Mouse (Mus musculus): ENCODE measurements around the gene Pard3b. TPM values are rescaled to one million over a fixed set of nuclear protein-coding genes. Genes with fewer than 3 reads are reported as not detected.

Gene Pard3b
- polyA plus RNA-seq, 1 experiment from 2014 or later, result 2.3 TPM

DNA sequence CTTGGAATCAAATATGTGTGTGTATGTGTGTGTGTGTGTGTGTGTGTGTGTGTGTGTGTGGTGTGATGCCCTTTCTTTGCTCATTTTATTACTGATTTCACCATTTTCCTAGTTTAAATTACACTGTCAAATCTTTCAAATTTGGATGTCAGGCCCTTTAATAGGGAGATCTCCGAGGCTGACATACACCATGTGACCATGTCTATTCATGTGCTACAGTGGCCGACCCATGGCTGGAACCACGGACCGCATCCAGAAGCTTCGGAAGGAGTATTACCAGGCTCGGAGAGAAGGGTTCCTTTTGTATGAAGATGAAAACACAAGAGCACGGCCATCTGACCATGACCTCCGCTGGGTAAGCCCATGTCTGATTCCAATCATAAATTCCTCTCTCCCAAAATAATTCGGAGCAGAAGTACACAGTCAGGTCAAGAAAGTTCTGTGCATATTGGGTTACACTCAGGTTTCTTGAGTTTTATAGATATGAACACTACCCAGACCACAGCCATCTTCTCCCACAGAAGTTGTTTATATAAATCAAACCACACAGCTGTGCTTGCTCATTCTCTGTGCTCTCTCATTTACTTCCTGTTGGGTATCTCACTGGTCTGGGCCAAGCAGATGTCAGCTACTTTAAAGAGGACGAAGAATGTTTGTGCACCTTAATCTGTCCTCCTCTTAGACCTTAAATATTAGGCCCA is 894.0 kb downstream of the Pard3b start:
- ATAC-seq (ENCODE audit: low read depth), result no peak
- no peaks in the 10 kb centered on the region for H3K27me3 ChIP-seq (ENCODE audit: control insufficient read depth, insufficient read depth, low read depth, low read length)
- H3K4me2 ChIP-seq (ENCODE audit: low read depth, low read length), result no peak overlapping the region
- H3K27ac ChIP-seq (ENCODE audit: low read length), result no peak overlapping the region
- H3K4me3 ChIP-seq (ENCODE audit: low read depth, low read length), result no peak overlapping the region
- no peak overlapping the region for H3K9ac ChIP-seq (ENCODE audit: low read depth, low read length)
- H3K4me1 ChIP-seq (ENCODE audit: control insufficient read depth, low read depth, low read length), result no peaks in the 10 kb centered on the region
- WGBS (ENCODE audit: insufficient replicate concordance), result 62% methylated on average over 10 of the region's 10 CpGs
- no peaks in the 10 kb centered on the region for H3K9me3 ChIP-seq (replicated peaks; ENCODE audit: control insufficient read depth, low read length)
- no peaks in the 10 kb centered on the region for H3K36me3 ChIP-seq (ENCODE audit: control insufficient read depth, insufficient read depth)

DNA sequence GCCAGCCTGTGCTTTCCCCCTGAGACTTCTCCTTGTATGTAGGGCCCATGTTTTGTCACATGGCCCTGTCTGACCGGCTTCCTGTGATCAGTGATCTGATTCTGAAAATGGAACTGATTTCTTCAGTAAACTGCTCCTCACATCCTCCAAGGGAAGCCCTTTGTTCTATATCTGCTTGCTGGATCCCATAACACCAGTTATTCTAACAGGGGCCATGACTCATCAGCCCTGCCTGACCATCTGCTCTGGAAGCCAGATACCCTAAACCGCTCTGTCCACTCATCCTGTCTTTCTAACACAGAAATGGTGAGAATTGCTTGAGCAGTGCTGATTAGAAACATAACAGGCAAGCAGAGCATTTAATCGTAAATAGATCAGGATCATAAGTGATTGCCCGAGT is 910.3 kb downstream of the Pard3b start:
- Histone ChIP-seq H3K4me3 (ENCODE audit: low read depth, low read length) (no peak overlapping the region), H3K36me3 (ENCODE audit: control insufficient read depth, insufficient read depth) (no peaks in the 10 kb centered on the region), H3K9ac (ENCODE audit: low read depth, low read length) (no peak overlapping the region), H3K9me3 (replicated peaks; ENCODE audit: control insufficient read depth, low read length) (no peaks in the 10 kb centered on the region), H3K27me3 (ENCODE audit: control insufficient read depth, insufficient read depth, low read depth, low read length) (no peaks in the 10 kb centered on the region), H3K4me1 (ENCODE audit: control insufficient read depth, low read depth, low read length) (no peaks in the 10 kb centered on the region), H3K27ac (ENCODE audit: low read length) (no peak overlapping the region), H3K4me2 (ENCODE audit: low read depth, low read length) (no peak overlapping the region)
- WGBS (ENCODE audit: insufficient replicate concordance), result 68% methylated on average over 4 of the region's 4 CpGs
- ATAC-seq (ENCODE audit: low read depth), result no peak

DNA sequence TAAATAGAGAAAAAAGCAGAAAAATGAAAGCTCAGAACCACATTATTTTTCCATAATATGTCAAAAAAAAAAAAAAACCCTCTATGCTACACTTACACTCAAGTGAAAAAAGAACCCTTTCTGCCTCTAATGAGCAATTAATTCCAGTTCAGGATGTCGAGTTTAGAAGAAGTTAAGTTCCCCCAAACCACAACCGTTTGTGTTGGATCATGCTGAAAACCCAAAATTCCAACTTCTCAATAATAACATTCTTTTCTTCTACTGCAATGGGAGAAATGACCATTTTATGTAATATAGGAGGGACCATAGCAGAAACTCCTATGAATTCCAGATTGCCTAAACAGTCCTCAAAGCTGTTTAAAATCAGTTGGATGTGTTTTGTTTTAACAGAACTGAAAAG is 911.9 kb downstream of the Pard3b start:
- Histone ChIP-seq H3K27ac (ENCODE audit: low read length) (no peak overlapping the region), H3K4me2 (ENCODE audit: low read depth, low read length) (no peak overlapping the region), H3K36me3 (ENCODE audit: control insufficient read depth, insufficient read depth) (no peaks in the 10 kb centered on the region), H3K9ac (ENCODE audit: low read depth, low read length) (no peak overlapping the region), H3K4me3 (ENCODE audit: low read depth, low read length) (no peak overlapping the region), H3K27me3 (ENCODE audit: control insufficient read depth, insufficient read depth, low read depth, low read length) (no peaks in the 10 kb centered on the region), H3K4me1 (ENCODE audit: control insufficient read depth, low read depth, low read length) (no peaks in the 10 kb centered on the region), H3K9me3 (replicated peaks; ENCODE audit: control insufficient read depth, low read length) (no peaks in the 10 kb centered on the region)
- 46% methylated on average over 2 of the region's 2 CpGs for WGBS (ENCODE audit: insufficient replicate concordance)
- ATAC-seq (ENCODE audit: low read depth), result no peak

DNA sequence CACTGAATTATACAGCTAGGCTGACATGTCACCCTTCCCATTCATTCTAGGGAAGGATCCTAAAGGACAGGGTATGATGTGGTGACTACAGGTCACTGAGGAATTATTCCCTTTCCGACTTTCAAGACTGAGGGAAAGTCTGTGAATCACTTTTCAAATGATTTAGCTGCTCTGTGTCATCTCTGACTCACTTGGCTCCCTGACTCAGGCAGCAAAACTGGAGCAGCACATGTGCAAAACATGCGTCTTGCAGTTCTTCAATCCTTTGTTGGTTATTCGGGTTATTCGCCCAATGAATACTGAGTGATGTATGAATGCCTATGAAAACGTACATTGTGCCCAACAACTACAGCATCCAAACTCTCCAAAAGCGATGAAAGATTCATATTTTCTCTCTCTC is 912.9 kb downstream of the Pard3b start:
- Histone ChIP-seq H3K36me3 (ENCODE audit: control insufficient read depth, insufficient read depth) (no peaks in the 10 kb centered on the region), H3K4me2 (ENCODE audit: low read depth, low read length) (no peak overlapping the region), H3K4me1 (ENCODE audit: control insufficient read depth, low read depth, low read length) (no peaks in the 10 kb centered on the region), H3K27ac (ENCODE audit: low read length) (no peak overlapping the region), H3K27me3 (ENCODE audit: control insufficient read depth, insufficient read depth, low read depth, low read length) (no peaks in the 10 kb centered on the region), H3K9me3 (replicated peaks; ENCODE audit: control insufficient read depth, low read length) (no peaks in the 10 kb centered on the region), H3K9ac (ENCODE audit: low read depth, low read length) (no peak overlapping the region), H3K4me3 (ENCODE audit: low read depth, low read length) (no peak overlapping the region)
- ATAC-seq (ENCODE audit: low read depth), result no peak
- WGBS (ENCODE audit: insufficient replicate concordance), result 63% methylated on average over 6 of the region's 6 CpGs

DNA sequence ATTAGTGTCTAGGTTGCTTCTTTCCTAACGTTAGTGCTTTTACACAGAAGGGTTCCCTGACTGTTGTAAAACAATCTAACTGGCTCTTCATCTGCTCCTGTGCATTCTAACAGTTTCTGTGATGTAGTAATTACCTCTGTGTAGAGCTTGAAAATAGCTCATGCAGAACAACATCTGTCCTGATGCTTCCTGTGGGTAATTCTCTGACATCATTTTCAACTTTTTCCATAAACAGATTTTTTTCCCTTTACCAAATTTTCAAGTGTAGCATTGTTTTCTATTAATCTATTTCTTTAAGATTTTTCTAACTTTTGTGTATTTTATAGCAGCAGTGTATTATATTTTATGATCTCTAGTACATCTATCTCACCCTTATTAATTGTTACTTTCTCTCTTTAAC is 917.2 kb downstream of the Pard3b start:
- ATAC-seq (ENCODE audit: low read depth), result no peak
- WGBS (ENCODE audit: insufficient replicate concordance), result 17% methylated on average over 1 of the region's 1 CpGs
- no peaks in the 10 kb centered on the region for H3K36me3 ChIP-seq (ENCODE audit: control insufficient read depth, insufficient read depth)
- H3K4me2 ChIP-seq (ENCODE audit: low read depth, low read length), result no peak overlapping the region
- no peak overlapping the region for H3K9ac ChIP-seq (ENCODE audit: low read depth, low read length)
- H3K9me3 ChIP-seq (replicated peaks; ENCODE audit: control insufficient read depth, low read length), result no peaks in the 10 kb centered on the region
- H3K4me3 ChIP-seq (ENCODE audit: low read depth, low read length), result no peak overlapping the region
- H3K27ac ChIP-seq (ENCODE audit: low read length), result no peak overlapping the region
- H3K4me1 ChIP-seq (ENCODE audit: control insufficient read depth, low read depth, low read length), result no peaks in the 10 kb centered on the region
- no peaks in the 10 kb centered on the region for H3K27me3 ChIP-seq (ENCODE audit: control insufficient read depth, insufficient read depth, low read depth, low read length)

DNA sequence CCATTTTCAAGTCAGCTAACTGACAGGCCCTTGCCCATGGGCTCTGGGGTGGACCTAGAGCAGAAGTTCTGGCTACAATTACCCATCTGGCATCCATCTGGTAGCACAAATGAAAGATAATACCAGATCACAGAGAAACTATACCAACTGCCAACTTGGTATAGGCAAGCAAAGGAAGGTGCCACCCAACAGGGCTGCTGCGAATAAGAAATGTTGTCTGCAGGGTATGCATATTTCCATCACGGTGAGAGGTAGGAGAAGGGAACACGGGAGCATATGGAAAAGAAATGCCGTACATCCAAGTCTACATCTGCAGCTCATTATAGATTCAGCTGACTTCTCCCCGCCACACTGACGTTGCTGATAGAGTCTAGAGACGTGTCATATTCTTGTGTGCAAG is 924.4 kb downstream of the Pard3b start:
- no peak for ATAC-seq (ENCODE audit: low read depth)
- no peak overlapping the region for H3K4me3 ChIP-seq (ENCODE audit: low read depth, low read length)
- H3K4me2 ChIP-seq (ENCODE audit: low read depth, low read length), result no peak overlapping the region
- H3K27me3 ChIP-seq (ENCODE audit: control insufficient read depth, insufficient read depth, low read depth, low read length), result no peaks in the 10 kb centered on the region
- WGBS (ENCODE audit: insufficient replicate concordance), result 65% methylated on average over 7 of the region's 7 CpGs
- H3K9ac ChIP-seq (ENCODE audit: low read depth, low read length), result no peak overlapping the region
- H3K9me3 ChIP-seq (replicated peaks; ENCODE audit: control insufficient read depth, low read length), result no peaks in the 10 kb centered on the region
- no peak overlapping the region for H3K27ac ChIP-seq (ENCODE audit: low read length)
- H3K4me1 ChIP-seq (ENCODE audit: control insufficient read depth, low read depth, low read length), result no peaks in the 10 kb centered on the region
- H3K36me3 ChIP-seq (ENCODE audit: control insufficient read depth, insufficient read depth), result no peaks in the 10 kb centered on the region

DNA sequence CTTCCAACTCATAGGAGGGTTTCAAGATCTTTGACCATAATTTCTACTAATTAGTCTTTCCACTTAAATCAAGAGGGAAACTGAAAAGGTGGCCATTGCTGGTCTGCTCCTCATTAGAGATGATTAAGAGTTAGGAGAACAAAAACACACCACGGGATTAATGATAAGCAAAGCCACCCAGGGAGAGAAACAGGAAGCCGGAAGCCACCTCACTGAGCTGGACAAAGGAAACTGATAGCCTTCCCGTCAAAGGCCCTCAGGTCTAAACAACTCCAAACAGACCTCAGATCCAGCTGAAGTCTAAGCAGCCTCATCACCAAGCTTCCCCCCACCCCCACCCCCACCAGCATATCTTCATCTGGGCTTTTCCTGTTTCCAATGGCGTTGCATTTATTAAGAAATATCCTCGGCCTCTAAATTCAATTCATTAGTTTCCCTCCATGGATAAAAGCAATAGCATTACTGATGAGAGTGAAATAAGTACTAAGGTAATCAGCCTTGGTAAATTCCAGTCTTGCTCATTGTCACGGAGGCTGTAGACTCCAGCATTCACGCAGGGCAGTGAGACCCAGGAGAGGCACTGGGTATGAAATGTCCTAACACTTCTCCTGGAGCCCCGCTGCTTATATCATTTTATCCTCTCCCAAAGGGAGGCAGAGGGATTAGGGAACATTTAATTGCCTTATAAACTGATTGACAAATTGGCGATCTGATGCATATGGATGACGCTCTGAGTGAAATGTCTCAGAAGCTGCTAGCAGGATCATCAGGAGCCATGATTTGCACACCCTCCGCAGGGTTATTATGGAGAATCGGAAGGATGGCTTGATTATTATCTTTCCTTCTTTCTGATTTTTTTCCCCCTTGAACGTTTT is 925.9 kb downstream of the Pard3b start:
- no peaks in the 10 kb centered on the region for H3K36me3 ChIP-seq (ENCODE audit: control insufficient read depth, insufficient read depth)
- H3K4me3 ChIP-seq (ENCODE audit: low read depth, low read length), result no peak overlapping the region
- 49% methylated on average over 13 of the region's 13 CpGs for WGBS (ENCODE audit: insufficient replicate concordance)
- H3K9me3 ChIP-seq (replicated peaks; ENCODE audit: control insufficient read depth, low read length), result no peaks in the 10 kb centered on the region
- H3K4me1 ChIP-seq (ENCODE audit: control insufficient read depth, low read depth, low read length), result no peaks in the 10 kb centered on the region
- H3K27me3 ChIP-seq (ENCODE audit: control insufficient read depth, insufficient read depth, low read depth, low read length), result no peaks in the 10 kb centered on the region
- no peak overlapping the region for H3K9ac ChIP-seq (ENCODE audit: low read depth, low read length)
- no peak overlapping the region for H3K4me2 ChIP-seq (ENCODE audit: low read depth, low read length)
- no peak overlapping the region for H3K27ac ChIP-seq (ENCODE audit: low read length)
- ATAC-seq (ENCODE audit: low read depth), result no peak

DNA sequence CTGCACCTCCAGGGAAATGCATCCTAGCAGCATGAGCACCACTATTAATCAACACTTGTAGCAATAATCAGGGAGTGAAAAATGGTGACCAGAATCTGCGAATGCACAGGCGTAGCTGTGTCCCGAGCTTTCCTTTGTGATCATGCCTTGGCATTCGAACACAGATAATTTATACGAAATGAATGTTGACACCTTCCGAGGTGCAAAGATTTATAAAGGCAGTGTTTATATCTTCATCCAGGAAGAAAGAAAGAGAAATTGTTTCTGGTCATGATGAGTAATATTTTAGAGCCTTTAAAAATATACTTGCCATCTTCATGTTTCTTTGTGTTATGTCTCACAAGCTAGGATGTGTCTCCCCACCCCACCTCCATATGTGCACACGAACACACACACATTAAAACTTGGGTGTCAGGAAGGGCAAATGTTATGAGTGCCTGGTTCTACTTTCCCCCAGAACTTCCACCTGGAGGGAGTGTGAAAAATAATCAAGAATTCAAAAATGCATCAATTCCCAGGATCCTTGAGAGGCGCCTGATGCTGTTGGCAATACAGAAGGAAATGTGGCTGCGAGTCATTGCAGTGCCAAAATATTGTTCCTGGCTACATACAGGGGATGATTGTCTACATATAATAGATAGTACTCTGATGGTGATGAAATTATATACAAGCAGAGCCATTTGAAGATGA is 926.6 kb downstream of the Pard3b start:
- no peaks in the 10 kb centered on the region for H3K9me3 ChIP-seq (replicated peaks; ENCODE audit: control insufficient read depth, low read length)
- no peaks in the 10 kb centered on the region for H3K4me1 ChIP-seq (ENCODE audit: control insufficient read depth, low read depth, low read length)
- no peak for ATAC-seq (ENCODE audit: low read depth)
- H3K27me3 ChIP-seq (ENCODE audit: control insufficient read depth, insufficient read depth, low read depth, low read length), result no peaks in the 10 kb centered on the region
- H3K4me2 ChIP-seq (ENCODE audit: low read depth, low read length), result no peak overlapping the region
- no peak overlapping the region for H3K9ac ChIP-seq (ENCODE audit: low read depth, low read length)
- H3K4me3 ChIP-seq (ENCODE audit: low read depth, low read length), result no peak overlapping the region
- H3K27ac ChIP-seq (ENCODE audit: low read length), result no peak overlapping the region
- 67% methylated on average over 9 of the region's 9 CpGs for WGBS (ENCODE audit: insufficient replicate concordance)
- no peaks in the 10 kb centered on the region for H3K36me3 ChIP-seq (ENCODE audit: control insufficient read depth, insufficient read depth)

DNA sequence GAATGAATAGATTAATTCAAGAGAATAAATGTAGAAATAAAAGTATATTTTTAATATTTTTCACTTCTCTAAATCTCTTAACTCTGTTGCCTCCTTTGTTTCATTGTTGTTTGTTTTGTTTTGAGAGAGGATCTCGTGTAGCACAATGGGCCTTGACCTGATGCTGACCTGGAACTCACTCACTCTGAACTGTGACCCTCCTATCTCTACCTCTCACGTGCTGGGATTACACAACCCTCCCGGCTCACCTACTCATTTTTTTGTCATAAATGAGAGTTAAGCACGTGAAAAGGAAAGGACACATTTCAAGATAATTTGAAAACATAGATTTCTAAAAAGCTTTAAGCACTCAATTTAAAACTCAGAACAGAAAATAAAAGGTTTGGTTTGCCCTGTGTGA is 928.0 kb downstream of the Pard3b start:
- Histone ChIP-seq H3K36me3 (ENCODE audit: control insufficient read depth, insufficient read depth) (no peaks in the 10 kb centered on the region), H3K4me2 (ENCODE audit: low read depth, low read length) (no peak overlapping the region), H3K9ac (ENCODE audit: low read depth, low read length) (no peak overlapping the region), H3K27me3 (ENCODE audit: control insufficient read depth, insufficient read depth, low read depth, low read length) (no peaks in the 10 kb centered on the region), H3K9me3 (replicated peaks; ENCODE audit: control insufficient read depth, low read length) (no peaks in the 10 kb centered on the region), H3K4me1 (ENCODE audit: control insufficient read depth, low read depth, low read length) (no peaks in the 10 kb centered on the region), H3K4me3 (ENCODE audit: low read depth, low read length) (no peak overlapping the region), H3K27ac (ENCODE audit: low read length) (no peak overlapping the region)
- ATAC-seq (ENCODE audit: low read depth), result no peak
- WGBS (ENCODE audit: insufficient replicate concordance), result 13% methylated on average over 4 of the region's 4 CpGs

Data from liver, embryonic 16.5 days (tissue).